Mouse (Mus musculus): ENCODE measurements around the gene Gsc.
"Not testable (repeated sequence)": the region's sequence is repeated elsewhere in the genome, so short reads cannot be mapped to it uniquely, and the experiment has no call there.

Gsc gene

DNA sequence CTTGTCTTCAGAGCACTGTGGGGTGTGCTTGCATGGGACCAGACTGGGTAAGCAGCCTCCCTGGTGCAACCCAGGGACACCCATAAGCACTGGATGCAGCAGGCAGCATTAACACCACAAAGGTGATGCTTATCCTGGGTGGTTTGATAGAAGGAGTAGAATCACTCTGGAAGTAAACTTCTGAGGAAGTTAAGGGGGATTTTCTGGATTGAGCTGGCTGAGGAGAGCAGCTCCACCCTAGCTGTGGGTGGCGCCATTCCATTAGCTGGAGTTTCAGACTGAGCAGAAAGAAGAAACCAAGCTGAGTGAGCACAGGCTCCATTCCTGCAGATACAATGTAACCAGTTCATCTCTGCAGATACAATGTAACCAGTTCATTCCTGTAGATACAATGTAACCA, 20.1 kb downstream of the Gsc start:
- no peak for DNase-seq (ENCODE audit: low spot score in 2 of 2)

DNA sequence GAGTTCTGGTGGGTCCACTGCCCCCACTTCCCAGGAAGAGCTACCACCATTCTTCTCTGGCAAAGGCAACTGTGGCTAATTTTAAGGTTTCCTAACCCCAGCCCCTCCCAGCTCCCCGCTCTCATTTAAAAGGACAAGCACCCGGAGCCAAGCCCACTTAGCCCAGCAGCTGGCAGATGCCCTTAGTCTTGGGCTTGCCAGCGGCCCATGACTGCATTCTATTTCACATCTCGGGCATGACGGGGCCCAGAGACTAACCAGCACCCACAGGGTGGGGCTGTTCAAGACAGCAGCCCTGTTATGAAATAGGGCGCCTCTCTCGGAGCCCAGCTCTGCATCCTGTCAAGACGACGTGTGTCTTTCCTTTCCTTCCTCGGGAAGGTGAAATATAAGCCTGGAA, 22.9 kb downstream of the Gsc start:
- peak; percentile 21 to 23 for DNase-seq (ENCODE audit: low spot score in 2 of 2)

DNA sequence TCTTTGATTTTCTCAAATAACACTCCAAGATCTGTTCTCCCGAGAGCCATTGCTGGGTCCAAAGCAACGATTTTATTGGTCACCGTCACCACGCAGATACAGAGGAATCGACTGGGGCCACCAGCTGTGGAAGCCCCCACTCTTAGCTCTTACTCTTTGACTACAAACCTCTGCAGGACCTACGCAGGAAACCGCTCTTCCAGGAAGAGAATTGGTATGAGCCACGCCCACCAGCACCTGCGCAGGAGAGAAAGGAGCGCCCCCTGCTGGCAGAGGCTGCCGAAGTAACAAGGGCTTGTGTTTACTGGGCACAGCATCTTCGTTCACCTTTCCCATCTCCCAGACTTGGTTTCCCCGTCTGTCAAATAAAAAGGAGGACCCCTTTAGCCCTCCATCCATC, 25.0 kb downstream of the Gsc start:
- no peak for DNase-seq (ENCODE audit: low spot score in 2 of 2)

DNA sequence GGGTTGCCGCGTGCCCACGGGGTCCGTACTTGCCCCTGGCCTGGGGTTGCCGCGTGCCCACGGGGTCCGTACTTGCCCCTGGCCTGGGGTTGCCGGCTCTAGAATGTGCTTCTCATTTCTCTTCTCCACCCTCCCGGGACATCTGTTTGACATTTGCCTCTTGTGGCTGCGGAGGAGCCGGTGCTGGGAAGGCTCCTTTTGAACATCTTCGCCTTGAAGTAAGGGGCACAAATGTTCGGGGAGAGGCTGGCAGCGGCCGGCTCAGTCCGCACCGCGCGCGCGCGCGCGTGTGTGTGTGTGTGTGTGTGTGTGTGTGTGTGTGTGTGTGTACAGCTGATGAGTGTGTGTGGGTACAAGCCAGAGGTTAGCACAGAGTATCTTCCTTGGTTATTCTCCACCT, 26.1 kb downstream of the Gsc start:
- DNase-seq (ENCODE audit: low spot score in 2 of 2), result not testable (repeated sequence)

DNA sequence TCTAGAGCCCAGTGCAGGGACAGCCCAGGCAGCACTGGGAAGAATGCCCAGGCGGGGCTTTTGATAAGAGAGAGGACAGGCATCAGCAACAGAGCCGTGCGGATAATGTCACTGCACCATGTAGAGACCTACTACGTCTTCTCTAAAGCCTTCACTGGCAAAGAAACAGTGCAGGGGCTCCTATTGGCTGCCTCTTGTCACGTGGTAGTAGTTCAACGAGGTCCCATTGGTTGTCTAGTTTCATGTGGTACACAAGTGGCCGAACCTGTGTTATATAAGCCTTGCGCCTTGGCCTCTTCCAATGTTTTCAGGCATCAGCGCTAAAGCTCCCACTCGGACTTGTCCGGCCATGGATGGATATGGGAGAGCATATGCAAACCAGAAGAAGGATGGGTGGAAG, 29.4 kb downstream of the Gsc start:
- peak in 1 of 2 experiments; percentile 8 for DNase-seq (ENCODE audit: low spot score in 2 of 2)

DNA sequence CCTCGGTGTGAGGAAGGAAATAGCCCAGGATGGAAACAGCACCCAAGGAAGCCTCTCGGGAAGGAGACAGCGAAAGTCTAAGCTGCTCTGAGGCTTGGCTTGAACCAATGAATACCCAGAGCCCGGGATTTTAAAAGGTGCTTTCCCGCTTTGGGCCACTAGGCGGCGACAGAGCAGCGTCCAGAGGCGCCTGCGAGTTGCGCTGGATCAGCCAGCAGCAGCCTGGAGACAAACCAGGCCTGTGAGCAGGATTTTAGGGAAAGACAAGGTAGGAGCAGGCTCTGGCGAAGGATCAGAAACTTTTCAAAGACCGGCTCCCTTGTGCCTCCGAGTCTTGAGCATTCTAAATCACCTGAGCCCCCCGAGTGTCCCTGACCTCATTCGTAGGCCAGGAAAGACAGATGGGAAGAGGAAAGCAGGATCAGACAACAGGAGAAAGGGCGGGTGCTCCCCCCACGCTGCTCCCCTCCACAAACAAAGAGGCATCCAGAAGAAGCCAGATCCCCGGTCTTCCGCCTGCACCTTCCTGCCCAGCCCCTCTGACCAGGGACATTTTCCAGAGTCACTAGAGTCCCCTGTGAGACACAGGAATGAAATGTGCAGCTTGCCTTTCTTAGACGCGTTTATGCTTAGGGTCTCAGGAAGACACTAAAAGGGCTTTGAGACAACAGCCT, 32.9 kb downstream of the Gsc start:
- peak; percentile 49 to 75 for DNase-seq (ENCODE audit: low spot score in 2 of 2)

DNA sequence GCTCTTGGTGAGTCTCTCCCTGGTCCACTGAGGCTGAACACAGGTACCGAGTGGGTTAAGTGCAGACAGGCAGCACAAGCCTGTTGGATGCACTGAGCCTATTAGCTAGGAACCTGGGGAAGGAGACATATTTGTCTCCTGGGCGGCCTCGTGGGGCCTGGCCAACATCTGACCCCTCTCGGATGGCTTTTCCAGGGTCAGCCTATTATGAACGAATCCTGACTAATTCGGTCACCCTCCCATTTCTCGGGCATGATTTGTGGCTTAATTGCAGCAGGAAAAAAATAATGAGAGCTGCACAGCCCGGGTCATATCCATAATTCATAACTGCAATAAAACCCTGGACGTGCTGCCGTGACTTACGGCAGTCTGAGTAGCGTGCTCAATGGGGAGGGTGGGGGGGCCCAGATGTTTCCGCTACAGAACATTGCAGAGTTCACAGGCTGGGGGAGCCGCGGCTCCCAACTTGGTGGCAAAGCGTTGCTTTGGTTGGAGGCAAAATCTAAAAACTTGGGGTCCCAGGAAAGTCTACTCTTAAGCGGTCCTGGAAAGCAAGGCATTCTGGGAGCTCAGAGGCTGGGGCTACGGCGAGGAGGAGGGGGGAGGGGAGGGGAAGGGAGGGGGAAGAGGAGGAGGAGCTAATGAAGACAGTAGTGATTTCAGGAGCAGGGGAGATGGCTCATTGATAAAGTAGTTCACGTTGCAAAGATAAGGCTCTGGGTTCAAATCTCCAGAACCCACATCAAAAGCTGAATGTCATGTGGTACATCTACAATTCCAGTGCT, 39.0 kb downstream of the Gsc start:
- no peak for DNase-seq (ENCODE audit: low spot score in 2 of 2)

DNA sequence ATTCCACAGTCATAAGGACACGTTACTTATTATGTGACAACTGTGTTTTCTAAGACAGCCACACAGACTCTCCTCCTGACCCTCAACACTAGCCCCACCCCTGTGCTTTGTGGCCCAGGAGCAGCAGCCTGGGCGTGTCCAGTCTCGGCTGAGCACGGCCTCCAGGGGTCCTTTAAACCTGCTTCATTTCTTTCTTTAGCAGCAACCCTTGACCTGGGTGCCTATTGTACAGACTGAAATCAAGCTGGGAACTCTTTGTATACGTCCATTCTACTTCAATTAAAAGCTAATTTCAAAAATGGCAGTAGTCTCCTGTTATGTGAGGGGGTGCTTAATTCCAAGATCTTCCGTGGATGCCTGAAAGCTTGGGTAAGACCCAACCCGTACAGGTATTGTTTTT, 39.9 kb downstream of the Gsc start:
- DNase-seq (ENCODE audit: low spot score in 2 of 2), result no peak

DNA sequence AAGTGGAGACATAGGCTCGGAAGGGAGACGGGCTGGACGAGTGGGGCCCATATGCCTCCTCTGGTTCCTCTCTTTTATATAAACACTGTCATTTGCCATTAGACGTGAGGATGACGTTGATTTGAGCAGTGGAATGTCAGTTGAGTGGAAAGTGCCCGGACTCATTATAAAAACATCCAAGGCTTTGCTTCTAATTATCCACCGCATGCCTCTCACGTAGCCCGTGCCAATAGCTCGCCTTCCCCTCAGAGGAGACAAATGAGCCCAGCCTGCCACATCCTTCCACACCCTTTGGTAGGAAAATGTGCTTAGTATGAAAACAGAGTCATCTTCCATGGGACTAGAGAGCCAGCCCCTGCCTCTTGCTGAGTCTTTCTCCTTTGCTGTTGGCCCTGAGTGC, 41.8 kb downstream of the Gsc start:
- no peak for DNase-seq (ENCODE audit: low spot score in 2 of 2)

DNA sequence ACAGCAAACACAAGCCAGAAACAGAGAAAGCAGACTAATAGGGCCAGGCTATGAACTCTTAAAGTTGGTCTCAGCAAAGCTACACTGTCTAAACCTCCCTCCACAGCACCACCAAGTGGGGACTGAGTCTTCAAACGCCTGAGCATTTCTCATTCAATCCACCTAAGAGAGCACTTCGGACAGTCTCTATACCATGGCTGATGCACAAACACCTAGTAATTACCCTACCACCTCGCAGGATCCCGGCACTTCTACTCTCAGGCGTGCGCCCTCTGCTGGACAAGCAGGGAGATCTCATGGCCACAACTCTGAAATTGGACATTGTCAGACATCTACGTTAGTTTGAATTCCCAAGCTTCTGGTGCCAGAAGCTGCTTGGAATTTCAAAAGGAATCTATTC, 46.2 kb downstream of the Gsc start:
- DNase-seq (ENCODE audit: low spot score in 2 of 2), result no peak

DNA sequence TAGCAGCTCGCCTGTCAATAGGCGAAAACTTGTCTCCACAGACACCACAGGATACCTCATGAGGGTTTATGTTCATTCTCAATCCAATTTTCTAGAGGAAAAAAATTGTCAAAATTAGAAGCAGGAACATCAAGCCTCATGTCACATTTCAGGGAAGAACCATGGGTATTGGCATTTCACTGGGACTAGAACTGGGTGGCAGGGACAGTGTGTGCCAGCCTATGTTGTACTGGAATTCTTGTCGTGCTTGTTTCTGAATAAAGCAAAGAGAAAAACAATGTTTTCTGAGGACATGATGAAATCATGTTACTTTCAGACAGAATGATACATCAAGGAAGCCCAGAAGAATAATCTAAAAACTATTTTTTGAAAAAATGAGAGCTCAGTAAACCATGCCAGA, 47.5 kb downstream of the Gsc start:
- no peak for DNase-seq (ENCODE audit: low spot score in 2 of 2)

DNA sequence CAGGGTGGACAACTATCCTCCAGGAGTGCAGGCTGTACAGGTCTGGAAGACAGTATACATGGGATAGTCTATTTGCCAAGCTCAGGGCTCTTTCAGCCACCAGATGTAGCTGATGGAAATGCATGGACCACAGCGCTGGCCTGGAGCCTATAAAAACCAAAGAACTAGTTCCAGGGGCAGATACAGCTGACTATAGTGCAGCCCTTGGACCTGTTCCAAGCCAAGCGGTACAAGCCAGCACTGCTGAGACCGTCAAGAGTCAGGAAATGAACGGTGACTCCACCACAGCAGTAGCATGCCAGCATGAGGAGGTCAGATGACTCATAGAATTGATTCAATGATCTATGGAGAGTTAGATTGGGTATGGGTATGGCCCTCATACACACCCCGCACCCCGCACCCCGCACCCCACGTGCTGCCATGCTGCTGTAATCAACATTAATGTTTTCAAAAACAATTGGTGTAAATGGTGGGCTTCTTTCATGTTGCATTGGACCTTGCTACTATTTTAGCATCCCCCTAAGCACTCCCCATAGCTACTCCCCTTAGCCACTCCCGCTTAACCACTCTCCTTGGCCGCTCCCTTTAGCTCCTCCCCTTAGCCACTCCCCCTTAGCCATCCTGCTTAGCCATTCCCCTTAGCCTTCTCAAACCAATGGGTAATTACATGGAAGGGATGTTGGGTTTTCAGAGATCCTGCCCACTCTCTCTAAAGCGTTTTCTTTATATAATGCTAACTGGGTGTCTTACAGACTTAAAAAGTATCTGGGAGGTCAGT, 50.3 kb downstream of the Gsc start:
- DNase-seq (ENCODE audit: low spot score in 2 of 2), result no peak
